Mouse (Mus musculus): ENCODE results near the gene Mapk10. TPM values are rescaled to one million over a fixed set of nuclear protein-coding genes. Genes with fewer than 3 reads are reported as not detected.

The Mapk10 gene
- polyA plus RNA-seq, 1 experiment: 1.2 TPM

DNA sequence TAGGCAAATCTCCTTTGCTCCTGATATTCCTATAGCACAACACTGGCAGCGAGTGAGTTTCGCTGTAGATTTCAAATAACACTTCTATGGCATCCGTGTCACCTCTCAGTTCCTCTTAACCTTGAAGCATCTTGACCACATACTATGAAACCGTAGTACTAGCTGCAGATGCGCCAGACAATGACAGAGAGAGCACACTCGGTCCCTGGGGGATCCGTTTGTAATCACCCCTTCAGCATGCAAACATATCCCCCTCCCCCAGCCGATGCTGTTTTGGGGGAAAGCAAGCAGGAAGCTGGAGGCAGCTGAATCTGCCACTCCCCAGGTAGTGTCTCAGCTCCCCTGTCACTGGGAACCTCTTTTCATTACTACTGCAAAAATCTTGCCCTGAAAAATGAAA is 2.3 kb downstream of the Mapk10 start:
- 46% methylated on average over 8 of the region's 8 CpGs for WGBS
- TF ChIP-seq CTCF (IDR thresholded peaks at IDR 0.05; ENCODE audit: insufficient read depth, low read length) (no peak), POLR2A (IDR thresholded peaks at IDR 0.05; ENCODE audit: borderline replicate concordance, extremely low read depth, low read depth, low read length) (no peak)

DNA sequence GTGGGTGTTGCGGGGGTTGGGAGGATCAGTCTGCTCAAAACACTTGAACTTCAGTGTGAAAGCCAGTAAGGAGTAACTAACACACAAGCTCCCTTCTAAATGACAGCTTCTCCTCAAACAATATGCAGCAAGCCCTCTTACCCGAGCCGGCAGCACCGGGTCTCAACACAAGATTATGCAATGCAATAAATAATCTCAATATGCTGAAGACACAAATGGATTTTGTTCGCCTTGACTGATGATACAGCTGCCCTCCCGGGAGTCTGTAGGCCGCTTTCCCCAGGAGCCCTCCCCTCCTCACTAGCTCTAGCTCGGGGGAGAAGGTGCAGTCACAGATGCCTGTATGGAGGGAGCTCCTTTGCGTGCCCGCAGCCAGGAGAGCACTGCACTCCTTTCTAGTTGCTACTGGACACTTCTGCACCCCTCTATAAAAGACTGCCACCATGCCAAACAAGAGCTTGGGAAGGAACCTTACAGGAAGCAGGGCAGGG is 3.1 kb downstream of the Mapk10 start:
- WGBS: 71% methylated on average over 10 of the region's 10 CpGs
- no peaks in the 10 kb centered on the region for H3K4me1 ChIP-seq (ENCODE audit: control insufficient read depth, insufficient read depth, low read length)
- TF ChIP-seq CTCF (IDR thresholded peaks at IDR 0.05; ENCODE audit: insufficient read depth, low read length): no peak
- TF ChIP-seq POLR2A (IDR thresholded peaks at IDR 0.05; ENCODE audit: borderline replicate concordance, extremely low read depth, low read depth, low read length): no peak
- no peak for DNase-seq
- no peak overlapping the region for H3K4me3 ChIP-seq (replicated peaks; ENCODE audit: extremely low read depth, low read depth, low read length)

More for the DNA sequence above, 2.3 kb downstream of the Mapk10 start:
- Histone ChIP-seq H3K4me1 (ENCODE audit: control insufficient read depth, insufficient read depth, low read length) (no peaks in the 10 kb centered on the region), H3K4me3 (replicated peaks; ENCODE audit: extremely low read depth, low read depth, low read length) (no peak overlapping the region)
- DNase-seq: no peak

DNA sequence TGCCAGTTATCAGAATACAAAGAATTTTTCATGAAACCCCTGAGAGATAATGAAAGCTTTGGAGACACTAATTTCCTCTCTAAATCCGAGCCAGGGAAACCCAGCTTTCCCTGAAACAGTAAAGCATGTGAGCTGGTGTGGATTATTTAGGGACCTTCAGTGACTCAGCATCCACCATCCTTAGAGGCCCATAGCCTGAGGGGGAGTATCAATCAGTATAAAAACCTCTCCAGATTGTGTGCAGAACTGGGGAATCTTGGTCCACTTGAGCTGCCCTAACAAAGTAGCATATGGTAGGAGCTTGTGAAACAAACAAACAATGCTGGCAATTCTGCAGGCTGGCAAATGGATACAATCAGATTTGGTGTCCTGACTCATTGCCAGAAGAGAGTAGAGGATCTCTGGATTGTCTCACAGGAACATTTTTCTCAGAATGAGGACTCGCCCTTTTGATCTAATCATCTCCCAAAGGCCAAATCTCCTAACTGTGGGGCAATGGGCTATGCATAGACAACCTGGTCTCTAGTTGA is 13.3 kb downstream of the Mapk10 start:
- Histone ChIP-seq H3K4me3 (replicated peaks; ENCODE audit: extremely low read depth, low read depth, low read length) (no peak overlapping the region), H3K4me1 (ENCODE audit: control insufficient read depth, insufficient read depth, low read length) (no peaks in the 10 kb centered on the region)
- DNase-seq: no peak
- 66% methylated on average over 2 of the region's 2 CpGs for WGBS
- TF ChIP-seq CTCF (IDR thresholded peaks at IDR 0.05; ENCODE audit: insufficient read depth, low read length) (no peak), POLR2A (IDR thresholded peaks at IDR 0.05; ENCODE audit: borderline replicate concordance, extremely low read depth, low read depth, low read length) (no peak)

DNA sequence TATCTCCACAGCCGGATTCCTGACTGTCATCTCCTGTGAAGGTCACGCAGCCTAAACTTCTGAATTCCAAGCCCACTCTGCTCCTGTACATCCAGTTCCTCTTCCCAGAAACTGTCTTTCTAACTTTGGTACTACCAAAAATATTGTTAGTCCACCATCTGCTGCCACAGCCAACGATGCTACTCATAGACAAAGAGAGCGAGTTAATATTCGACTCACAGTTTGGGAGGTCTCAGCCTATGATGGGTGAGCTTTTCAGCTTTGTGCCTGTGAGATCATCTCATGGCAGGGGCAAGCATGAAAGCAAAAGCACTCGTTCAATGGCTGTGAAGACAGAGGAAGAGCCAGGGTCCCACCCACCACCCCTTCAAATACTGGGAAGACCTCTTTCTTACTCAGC is 16.6 kb downstream of the Mapk10 start:
- WGBS: 57% methylated on average over 6 of the region's 6 CpGs
- no peak for DNase-seq
- no peaks in the 10 kb centered on the region for H3K4me1 ChIP-seq (ENCODE audit: control insufficient read depth, insufficient read depth, low read length)
- TF ChIP-seq CTCF (IDR thresholded peaks at IDR 0.05; ENCODE audit: insufficient read depth, low read length) (no peak), POLR2A (IDR thresholded peaks at IDR 0.05; ENCODE audit: borderline replicate concordance, extremely low read depth, low read depth, low read length) (no peak)
- no peak overlapping the region for H3K4me3 ChIP-seq (replicated peaks; ENCODE audit: extremely low read depth, low read depth, low read length)

DNA sequence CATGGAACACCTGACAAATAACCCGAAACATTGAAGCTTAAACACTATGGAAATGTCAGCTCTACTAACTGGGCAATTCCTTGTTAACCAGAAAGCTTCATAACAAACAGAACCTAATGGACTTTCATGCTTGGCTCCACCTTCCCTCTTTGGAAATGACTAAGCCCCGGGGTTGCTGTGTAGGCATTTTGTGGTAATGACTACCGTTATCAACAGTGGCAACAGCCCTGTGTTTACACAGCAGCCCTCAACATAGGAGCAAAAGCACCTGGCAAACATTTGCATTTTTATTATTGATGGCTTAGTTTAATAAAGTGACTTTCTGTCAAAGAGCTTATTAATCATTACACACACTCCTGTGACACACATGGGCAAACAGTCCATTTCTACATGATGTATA is 17.4 kb downstream of the Mapk10 start:
- 51% methylated on average over 3 of the region's 3 CpGs for WGBS
- no peaks in the 10 kb centered on the region for H3K4me1 ChIP-seq (ENCODE audit: control insufficient read depth, insufficient read depth, low read length)
- H3K4me3 ChIP-seq (replicated peaks; ENCODE audit: extremely low read depth, low read depth, low read length): no peak overlapping the region
- TF ChIP-seq CTCF (IDR thresholded peaks at IDR 0.05; ENCODE audit: insufficient read depth, low read length) (no peak), POLR2A (IDR thresholded peaks at IDR 0.05; ENCODE audit: borderline replicate concordance, extremely low read depth, low read depth, low read length) (no peak)
- no peak for DNase-seq

DNA sequence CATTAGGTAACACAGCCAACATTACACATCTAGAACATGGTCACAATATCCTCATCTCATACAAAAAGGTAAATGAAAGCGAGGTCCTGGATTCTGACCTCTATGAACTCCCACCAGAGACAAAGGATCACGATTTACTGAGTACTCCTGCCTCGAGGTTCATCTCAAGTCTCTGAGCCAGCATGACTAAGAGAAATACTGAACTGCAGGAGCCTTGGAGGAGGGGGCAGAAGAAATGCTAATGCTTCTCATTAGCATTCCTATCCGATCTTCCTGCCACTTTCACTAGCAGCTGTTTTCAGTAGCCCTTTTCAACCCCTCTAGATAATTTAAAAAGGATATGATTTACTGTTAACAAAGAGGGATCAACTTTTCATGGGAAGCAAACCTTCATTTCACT is 19.6 kb downstream of the Mapk10 start:
- no peak overlapping the region for H3K4me3 ChIP-seq (replicated peaks; ENCODE audit: extremely low read depth, low read depth, low read length)
- TF ChIP-seq POLR2A (IDR thresholded peaks at IDR 0.05; ENCODE audit: borderline replicate concordance, extremely low read depth, low read depth, low read length) (no peak), CTCF (IDR thresholded peaks at IDR 0.05; ENCODE audit: insufficient read depth, low read length) (no peak)
- H3K4me1 ChIP-seq (ENCODE audit: control insufficient read depth, insufficient read depth, low read length): no peaks in the 10 kb centered on the region
- WGBS: 39% methylated on average over 4 of the region's 4 CpGs
- no peak for DNase-seq

DNA sequence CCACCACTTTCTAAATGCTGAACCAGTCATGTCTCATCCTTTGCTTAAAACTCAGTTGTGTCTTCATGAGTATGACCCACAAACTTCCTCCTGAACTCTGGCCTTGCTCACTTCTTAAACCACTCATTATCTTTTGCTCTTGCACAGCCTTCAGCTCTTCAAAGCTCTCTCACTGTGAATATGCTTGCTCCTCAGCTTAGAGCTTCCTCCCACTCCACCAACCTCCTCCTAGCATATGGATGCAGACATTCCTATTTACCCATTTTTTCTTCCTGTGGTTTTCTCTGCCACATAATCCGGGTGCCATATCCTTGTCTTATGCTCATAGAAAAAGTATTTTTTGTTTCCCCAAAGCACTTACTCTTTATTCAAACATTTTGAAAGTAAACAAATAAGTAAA is 26.9 kb downstream of the Mapk10 start:
- no peak for TF ChIP-seq POLR2A (IDR thresholded peaks at IDR 0.05; ENCODE audit: borderline replicate concordance, extremely low read depth, low read depth, low read length)
- TF ChIP-seq CTCF (IDR thresholded peaks at IDR 0.05; ENCODE audit: insufficient read depth, low read length): no peak
- no peak overlapping the region for H3K4me3 ChIP-seq (replicated peaks; ENCODE audit: extremely low read depth, low read depth, low read length)
- H3K4me1 ChIP-seq (ENCODE audit: control insufficient read depth, insufficient read depth, low read length): no peaks in the 10 kb centered on the region
- DNase-seq: no peak
- 90% methylated on average over 1 of the region's 1 CpGs for WGBS

DNA sequence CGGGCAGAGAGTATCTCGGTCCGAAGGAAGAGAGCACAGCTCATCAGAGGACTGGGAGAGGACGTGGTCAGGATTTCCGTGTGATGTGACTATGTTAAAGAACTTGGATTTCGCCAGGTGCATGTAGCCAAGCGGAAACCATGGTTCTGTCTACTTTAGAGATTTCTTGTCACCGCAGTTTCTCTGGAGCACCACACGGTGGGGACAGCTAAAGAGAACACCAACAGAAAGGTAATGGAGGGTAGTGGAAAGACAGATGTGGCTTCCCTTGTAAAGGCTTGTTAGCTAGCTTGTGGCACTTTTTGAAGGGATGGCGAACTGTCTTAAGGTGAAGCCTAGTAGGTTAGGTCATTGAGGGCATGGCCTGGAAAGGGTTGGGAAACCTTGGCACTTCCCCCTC is 29.5 kb downstream of the Mapk10 start:
- Histone ChIP-seq H3K4me3 (replicated peaks; ENCODE audit: extremely low read depth, low read depth, low read length) (no peak overlapping the region), H3K4me1 (ENCODE audit: control insufficient read depth, insufficient read depth, low read length) (no peaks in the 10 kb centered on the region)
- TF ChIP-seq CTCF (IDR thresholded peaks at IDR 0.05; ENCODE audit: insufficient read depth, low read length): no peak
- no peak for TF ChIP-seq POLR2A (IDR thresholded peaks at IDR 0.05; ENCODE audit: borderline replicate concordance, extremely low read depth, low read depth, low read length)
- no peak for DNase-seq
- 88% methylated on average over 10 of the region's 10 CpGs for WGBS

DNA sequence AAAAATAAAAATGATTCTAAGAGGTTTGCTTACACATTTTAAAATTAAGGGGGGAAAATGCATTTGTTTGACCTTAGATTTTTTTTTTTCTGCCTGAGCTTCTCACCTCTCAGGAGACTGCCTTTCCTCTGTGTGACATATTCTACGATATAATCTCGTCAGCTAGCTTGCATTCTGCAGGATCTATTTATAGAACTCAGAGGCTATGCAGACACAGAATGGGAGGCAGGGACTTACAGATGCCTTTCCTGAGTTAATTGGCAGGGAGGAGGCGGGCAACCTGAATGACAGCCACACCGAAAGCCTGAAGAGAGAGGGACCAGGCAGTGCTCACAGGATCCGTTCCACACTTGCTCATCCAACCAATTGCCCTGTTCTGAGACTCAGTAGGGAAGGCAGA is 34.1 kb downstream of the Mapk10 start:
- H3K4me1 ChIP-seq (ENCODE audit: control insufficient read depth, insufficient read depth, low read length): no peaks in the 10 kb centered on the region
- no peak for DNase-seq
- TF ChIP-seq POLR2A (IDR thresholded peaks at IDR 0.05; ENCODE audit: borderline replicate concordance, extremely low read depth, low read depth, low read length): no peak
- TF ChIP-seq CTCF (IDR thresholded peaks at IDR 0.05; ENCODE audit: insufficient read depth, low read length): no peak
- WGBS: 43% methylated on average over 5 of the region's 5 CpGs
- no peak overlapping the region for H3K4me3 ChIP-seq (replicated peaks; ENCODE audit: extremely low read depth, low read depth, low read length)

DNA sequence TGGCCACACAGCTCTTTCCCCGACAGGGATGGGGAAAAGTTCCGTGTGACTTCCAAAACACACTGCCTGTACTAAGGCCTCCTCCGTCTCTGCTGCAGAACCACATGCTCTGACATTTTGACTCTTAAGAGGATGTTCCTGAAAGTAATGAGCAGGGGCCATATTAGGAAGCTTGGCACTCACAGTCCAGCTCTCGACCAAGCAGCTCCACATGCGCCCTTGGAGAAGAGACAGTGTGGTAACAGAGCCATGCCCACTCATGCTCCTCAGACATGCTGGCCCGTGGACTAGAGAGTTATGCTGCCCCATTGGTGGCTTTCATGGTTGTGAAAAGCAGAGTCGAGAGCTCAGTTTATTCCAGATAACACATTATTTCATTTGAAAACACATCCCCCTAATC is 35.1 kb downstream of the Mapk10 start:
- WGBS: 79% methylated on average over 7 of the region's 7 CpGs
- Histone ChIP-seq H3K4me3 (replicated peaks; ENCODE audit: extremely low read depth, low read depth, low read length) (no peak overlapping the region), H3K4me1 (ENCODE audit: control insufficient read depth, insufficient read depth, low read length) (no peaks in the 10 kb centered on the region)
- TF ChIP-seq POLR2A (IDR thresholded peaks at IDR 0.05; ENCODE audit: borderline replicate concordance, extremely low read depth, low read depth, low read length) (no peak), CTCF (IDR thresholded peaks at IDR 0.05; ENCODE audit: insufficient read depth, low read length) (no peak)
- DNase-seq: no peak
